Mouse (Mus musculus) c-Kit-positive CD71-positive TER-119-positive erythroid progenitor cells, embryonic 14.5 days (primary cell): ENCODE data around the gene Tfeb.
A peak's percentile ranks its signal among the peaks of the same experiment; 100 is the strongest.

ENCODE experiments used
- DNase-seq: peaks from one replicate; pipeline ENCODE4 v3.0.0-alpha.2; 2013; ENCODE audit warnings: low spot score

Gene Tfeb

GRCm38 (mm10) chr17:47712889-47713571 is 23.8 kb upstream of the Tfeb start:
- DNase-seq = no peak

DNA sequence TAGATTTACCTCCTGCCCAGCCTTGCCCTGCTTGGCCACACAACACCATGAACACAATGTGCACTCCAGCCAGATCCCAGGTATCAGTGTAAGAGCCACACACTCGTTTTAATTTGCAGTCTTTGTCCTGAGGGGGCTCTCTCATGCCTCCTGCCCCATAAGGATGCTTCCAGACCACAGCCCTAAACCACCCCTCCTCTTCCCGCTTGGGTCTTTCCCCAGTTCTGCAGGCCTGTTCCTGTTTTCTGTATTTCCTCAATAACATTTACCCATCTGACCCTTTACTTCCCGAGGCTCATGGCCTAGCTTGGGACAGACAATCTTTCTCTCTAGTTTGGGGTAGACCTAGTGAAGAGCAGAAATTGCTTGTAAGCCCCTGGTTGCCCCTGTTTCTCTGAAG is 21.8 kb upstream of the Tfeb start:
- no peak for DNase-seq

GRCm38 (mm10) chr17:47721183-47721582 is 15.6 kb upstream of the Tfeb start:
- DNase-seq = no peak

DNA sequence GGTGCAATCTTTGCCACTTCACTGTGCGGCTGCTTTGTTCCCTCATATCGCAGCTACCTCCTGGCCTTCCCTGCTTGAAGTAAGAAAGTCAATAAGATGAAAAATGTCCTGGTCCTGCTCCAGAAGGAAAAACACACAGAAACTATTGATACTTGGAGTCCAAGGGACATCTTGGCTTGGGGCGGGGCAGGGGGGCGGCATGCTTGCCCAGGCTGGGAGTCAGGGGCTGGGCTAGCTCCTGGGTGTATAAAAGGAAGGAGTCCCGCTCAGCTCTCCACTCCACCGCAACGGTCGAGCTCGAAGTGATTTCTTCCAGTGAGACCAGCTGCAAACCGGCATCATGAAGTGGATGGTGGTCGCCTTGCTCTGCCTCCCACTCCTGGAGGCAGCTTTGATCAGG is 10.3 kb upstream of the Tfeb start, which contains the start of gene Pgc:
Pgc (plus strand) TSS at position 277 of the 400 bp plus-strand sequence.
- no peak for DNase-seq

- no peak for DNase-seq
Measured at GRCm38 (mm10) chr17:47730633-47731575, 5.9 kb upstream of the Tfeb start.

DNA sequence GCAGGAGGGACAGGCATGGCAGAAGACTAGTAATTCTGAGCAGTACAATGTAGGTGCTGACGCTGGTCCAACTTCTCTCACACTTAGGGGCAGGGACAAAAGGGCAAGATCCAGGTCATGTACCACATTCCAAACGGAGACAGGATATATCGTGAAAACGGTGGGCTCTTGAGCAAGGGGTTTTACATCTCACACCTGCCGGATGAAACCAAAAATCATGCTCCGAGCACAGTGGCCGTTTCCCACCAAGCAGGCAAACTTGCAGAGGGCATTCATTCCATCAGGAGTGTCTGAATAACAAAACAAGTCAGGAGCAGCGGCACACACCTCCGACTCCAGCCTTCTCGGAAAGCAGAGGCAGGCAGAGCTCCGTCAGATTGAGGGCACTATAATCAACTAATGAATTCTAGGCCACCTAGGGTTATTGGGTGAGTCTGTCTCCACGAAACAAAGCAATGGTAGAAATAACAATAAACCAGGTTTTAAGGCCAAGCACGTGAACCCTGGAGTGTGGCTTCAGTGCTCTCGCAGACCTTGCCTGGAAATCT is 1.2 kb upstream of the Tfeb start:
- no peak for DNase-seq

GRCm38 (mm10) chr17:47737271-47738065 is 638 bp downstream of the Tfeb start:
- DNase-seq = peak; percentile 45

GRCm38 (mm10) chr17:47738066-47738878 is 1.4 kb downstream of the Tfeb start:
- DNase-seq = no peak

- DNase-seq = no peak
Measured at GRCm38 (mm10) chr17:47738879-47739798, 2.3 kb downstream of the Tfeb start.

- DNase-seq = no peak
Measured at GRCm38 (mm10) chr17:47740186-47740585, 3.4 kb downstream of the Tfeb start.

- peak; percentile 56 for DNase-seq
Measured at GRCm38 (mm10) chr17:47742991-47743734, 6.3 kb downstream of the Tfeb start.

DNA sequence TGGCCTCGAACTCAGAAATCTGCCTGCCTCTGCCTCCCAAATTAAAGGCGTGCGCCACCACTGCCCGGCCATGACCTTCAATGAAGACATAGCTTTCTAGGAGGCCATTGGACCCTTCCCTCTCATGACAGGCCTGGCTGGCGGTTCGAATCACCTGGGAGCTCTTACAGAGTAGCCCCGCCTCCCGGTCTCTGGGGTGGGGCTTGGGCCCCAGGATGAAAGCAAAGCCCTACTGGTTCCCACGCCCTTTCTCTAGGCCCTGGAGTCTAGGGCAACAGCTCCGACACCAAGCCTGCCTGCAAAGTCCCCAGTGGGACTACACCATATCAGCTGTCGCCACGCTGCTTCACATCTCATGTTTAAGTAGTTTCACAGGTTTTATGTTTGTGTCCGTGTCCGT is 7.3 kb downstream of the Tfeb start:
- DNase-seq = no peak

GRCm38 (mm10) chr17:47744746-47745368 is 8.0 kb downstream of the Tfeb start:
- no peak for DNase-seq

DNA sequence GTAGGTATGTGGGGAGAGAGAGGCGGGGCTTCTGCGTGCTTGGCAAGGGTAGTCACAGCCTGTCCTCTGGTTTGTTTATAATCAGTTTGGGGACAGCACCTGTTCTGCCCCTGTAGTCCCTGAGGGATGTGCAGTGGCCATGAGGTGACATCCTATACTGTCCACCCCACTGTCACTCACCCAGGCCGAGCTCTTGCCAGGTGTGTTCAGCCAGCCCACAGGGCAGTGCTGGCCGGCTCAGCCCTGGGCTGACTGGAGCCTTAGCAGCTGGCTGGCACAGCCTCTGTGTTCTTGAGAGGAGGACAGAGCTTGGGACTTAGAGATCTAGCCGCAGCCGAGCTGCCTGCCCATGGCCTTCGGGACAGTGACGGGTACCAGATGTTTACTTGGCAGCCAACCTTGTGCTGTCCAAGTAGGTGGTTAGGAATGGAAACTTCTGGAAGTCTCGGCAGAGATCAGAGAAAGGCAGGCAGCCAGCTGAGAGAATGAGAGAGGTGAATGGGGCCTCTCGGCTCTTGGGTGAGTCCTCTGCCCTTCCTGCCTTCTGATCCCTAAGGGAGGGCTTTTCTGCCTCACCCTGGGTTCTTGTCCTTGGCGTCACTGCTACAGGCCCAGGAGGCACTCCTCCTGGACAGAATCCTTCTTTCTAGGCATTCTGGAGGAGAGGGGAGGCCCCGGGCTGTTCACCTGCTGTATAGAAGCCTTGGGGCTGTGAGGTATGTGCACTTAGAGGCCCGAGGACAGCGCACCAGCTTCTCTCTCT is 12.1 kb downstream of the Tfeb start:
- no peak for DNase-seq

DNA sequence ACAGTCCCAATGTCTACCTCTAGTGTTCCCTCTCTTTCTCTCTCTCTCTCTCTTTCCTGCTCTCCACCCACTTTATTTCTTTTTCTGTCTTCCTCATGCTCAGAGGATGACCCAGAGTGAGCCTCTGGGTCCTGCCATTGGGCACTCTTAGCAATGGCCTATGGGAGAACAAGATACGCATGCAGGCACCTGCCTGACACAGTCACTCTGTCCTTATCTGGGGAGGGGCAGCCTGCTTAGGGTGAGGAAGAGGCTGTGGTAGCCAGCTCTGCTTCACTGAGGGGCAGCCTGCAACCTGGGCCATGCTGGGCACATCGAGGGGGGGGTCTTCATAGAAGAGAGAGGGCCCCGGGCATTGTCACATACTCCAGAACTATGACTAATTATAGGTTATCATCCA is 12.8 kb downstream of the Tfeb start:
- DNase-seq = no peak

- DNase-seq = no peak
Measured at GRCm38 (mm10) chr17:47750101-47750500, 13.3 kb downstream of the Tfeb start.

DNA sequence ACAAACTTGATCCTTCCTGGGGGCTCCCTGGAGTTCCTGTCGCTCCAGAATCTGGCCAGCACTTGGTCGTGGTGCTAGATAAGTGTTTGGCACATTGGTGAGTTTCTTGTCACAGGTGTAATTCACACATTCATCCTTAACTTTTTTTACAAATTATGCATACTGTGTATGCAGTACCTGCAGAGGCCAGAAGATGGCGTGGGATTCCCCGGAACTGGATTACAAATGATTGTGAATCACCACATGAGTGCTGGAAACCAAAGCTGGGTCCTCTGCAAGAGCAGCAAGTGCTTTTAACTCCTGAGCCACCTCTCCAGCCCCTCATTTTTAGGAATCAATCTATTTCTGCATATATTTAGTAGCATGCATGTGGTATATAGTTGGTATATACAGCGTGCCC is 15.0 kb downstream of the Tfeb start:
- no peak for DNase-seq

- DNase-seq = no peak
Measured at GRCm38 (mm10) chr17:47753130-47753775, 16.4 kb downstream of the Tfeb start.
